Mouse (Mus musculus) effector memory CD4-positive, alpha-beta T cell, adult 7 months (primary cell): ENCODE data around the gene Chd5. TPM values are rescaled to one million over a fixed set of nuclear protein-coding genes. Genes with fewer than 3 reads are reported as not detected.

ENCODE experiments used
- polyA plus RNA-seq: library from polyadenylated mRNA; unstranded; fragments of 100-300 nt; shearing (Covaris generic); gene quantifications from one replicate; pipeline ENCODE4 v1.2.1, GENCODE M21; 2017

Gene Chd5
- not detected for polyA plus RNA-seq

DNA sequence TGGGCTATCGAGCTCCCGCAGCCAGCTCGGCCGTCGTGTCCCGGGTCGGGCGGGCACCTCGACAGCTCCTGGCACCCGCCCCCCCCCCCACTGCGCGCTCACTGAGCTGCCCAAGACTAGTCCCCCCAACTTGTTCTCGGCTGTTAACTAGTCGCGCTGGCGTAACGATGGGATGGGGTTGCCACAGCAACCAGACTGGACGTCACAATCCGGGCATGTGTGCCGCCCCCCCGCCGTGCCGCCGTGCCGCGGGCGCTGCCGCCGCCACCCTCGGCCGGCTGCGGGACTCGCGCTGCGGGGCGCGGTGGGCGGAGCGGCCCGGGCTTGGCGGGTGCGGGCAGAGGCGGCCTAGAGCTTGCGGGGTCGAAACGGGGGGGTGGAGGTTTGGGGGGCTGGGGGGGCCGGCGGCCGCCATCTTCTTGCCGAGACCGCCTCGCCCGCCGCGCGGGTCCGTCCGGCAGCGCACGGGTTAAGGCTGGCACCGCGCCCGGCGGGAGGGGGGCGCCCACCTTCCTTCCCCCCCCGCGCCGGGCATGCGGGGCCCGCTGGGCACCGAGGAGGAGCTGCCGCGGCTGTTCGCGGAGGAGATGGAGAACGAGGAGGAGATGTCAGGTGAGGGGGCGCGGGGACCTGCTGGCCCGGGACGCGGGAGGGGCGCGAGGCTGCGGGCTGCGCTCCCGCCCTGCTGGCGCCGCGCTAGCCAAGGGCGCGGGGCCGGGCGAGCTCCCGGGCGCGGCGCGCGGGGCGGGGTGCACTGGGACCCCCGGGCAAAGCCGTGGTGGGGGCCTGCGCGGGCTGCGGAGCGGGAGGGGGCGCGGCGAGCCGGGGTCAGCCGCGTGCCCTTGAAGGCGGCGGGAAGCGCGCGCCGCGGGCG lies at the start of gene Chd5:
Gene Chd5, plus strand, starts transcription at position 233 of the 874 bp plus-strand sequence.

DNA sequence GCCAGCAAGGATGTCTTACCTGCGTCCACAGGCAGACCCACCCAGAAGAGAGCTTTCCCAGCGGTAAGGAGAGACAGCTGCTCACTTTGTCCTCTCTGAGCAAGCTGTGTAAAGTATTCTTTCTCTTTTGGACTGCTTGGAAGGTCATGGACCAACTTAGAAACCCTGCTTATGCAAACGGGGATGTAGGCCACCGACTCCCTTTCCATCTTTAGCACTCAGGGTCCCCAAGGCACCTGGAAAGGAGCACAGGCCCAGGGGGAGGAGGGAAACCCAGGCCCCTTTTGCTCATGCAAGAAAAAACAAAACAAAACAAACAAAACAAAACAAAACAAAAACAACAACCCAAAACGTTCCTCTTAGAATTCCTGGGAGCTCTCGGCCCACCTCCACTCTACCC lies 46.9 kb upstream of the Chd5 start, which contains the start of gene Hes3:
Gene Hes3, minus strand, starts transcription at position 101 of the 400 bp plus-strand sequence.

GRCm38 (mm10) chr4:152296874-152297861 lies 41.3 kb upstream of the Chd5 start, which contains the start of gene Icmt:
Icmt (plus strand) TSS chr4:152297227.

GRCm38 (mm10) chr4:152318517-152319234 lies 19.8 kb upstream of the Chd5 start, which contains the start of gene Rnf207:
Rnf207 (minus strand) TSS chr4:152318993.

DNA sequence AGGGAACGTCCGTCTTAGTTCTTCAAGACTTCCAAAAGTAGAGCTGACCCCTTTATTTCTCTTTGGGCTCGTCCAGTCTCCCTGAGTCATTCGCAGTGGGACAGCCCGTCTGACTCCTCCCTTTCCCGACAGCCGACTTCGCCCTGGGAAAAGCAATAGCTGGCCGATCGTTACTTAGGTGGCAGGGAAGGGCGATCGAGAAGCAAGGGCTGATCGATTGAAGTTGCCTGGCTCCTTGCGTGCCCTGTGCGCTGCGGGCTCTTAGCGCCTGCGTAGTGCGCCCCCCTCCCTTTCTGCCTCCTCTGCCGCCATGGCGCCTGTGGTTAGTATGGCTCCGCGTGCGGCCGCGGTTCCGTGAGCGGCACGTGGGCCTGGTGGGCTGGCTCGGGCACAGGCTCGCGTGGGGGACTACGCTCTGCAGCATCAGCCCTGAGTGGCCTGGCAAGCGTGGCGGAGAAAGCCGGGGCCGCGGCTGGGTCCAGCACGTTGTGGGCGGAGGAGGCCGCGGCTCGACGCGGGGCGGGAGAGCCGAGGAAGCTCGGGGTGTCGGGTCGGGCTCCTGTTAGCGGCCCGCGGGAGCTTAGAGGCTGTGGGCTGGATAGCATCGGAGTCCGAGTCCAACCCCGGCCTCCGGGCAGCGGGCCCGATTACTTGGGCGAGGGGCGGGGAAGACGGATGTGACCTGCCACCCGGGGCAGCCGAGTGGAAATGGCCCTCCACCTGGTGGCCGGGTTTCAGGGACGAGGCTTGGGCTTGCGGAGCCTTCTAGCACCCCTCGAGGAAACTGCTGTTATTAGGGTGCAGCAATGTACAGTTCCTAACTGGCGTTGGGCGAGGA lies 12.7 kb upstream of the Chd5 start, which contains the start of gene Rpl22:
Gene Rpl22, plus strand, starts transcription at position 169 of the 838 bp plus-strand sequence.

Other genes starting within 250 kb of the Chd5 start
- gene Tnfrsf25, start 222.7 kb upstream of the Chd5 start, polyA plus RNA-seq = 252 TPM
- 39.6 TPM for gene Espn, start 186.3 kb upstream of the Chd5 start, polyA plus RNA-seq
- 0.15 TPM for gene Hes2, start 179.8 kb upstream of the Chd5 start, polyA plus RNA-seq
- gene Acot7, start 160.5 kb upstream of the Chd5 start, polyA plus RNA-seq = 105 TPM
- gene Gpr153, start 64.4 kb upstream of the Chd5 start, polyA plus RNA-seq = not detected
- gene Hes3, start 47.0 kb upstream of the Chd5 start, polyA plus RNA-seq = not detected
- 22.2 TPM for gene Icmt, start 41.4 kb upstream of the Chd5 start, polyA plus RNA-seq
- gene Rnf207, start 19.7 kb upstream of the Chd5 start, polyA plus RNA-seq = not detected
- gene Rpl22, start 12.9 kb upstream of the Chd5 start, polyA plus RNA-seq = 395 TPM
- gene Nphp4, start 138.1 kb downstream of the Chd5 start, polyA plus RNA-seq = 1.4 TPM
- 115 TPM for gene Kcnab2, start 139.2 kb downstream of the Chd5 start, polyA plus RNA-seq